Mouse (Mus musculus) stomach, embryonic 15.5 days (tissue): ENCODE results near the gene Trpc7. TPM values are rescaled to one million over a fixed set of nuclear protein-coding genes. Genes with fewer than 3 reads are reported as not detected.

Experiments
- ATAC-seq: fragments of 200-750 bp; cut with Nextera tagmentation; 2 replicates; pipeline ENCODE4 v1.8.0; 2017; ENCODE audit warnings: low read depth, moderate number of reproducible peaks, moderate TSS enrichment; ENCODE audit not compliant: insufficient read depth, low FRiP score
- H3K27ac ChIP-seq: fragments of 300-500 bp; sonication (generic); 2 replicates; pipeline ENCODE4 v1.5.1; 2015; ENCODE audit warnings: mild to moderate bottlenecking, inconsistent platforms
- H3K27me3 ChIP-seq: fragments of 300-500 bp; sonication (generic); replicated peaks from 2 replicates; pipeline ENCODE4 v1.6.1; 2015; ENCODE audit warnings: inconsistent platforms
- H3K36me3 ChIP-seq: fragments of 300-500 bp; sonication (generic); 2 replicates; pipeline ENCODE4 v1.6.1; 2015; ENCODE audit warnings: inconsistent platforms
- H3K4me1 ChIP-seq: fragments of 300-500 bp; sonication (generic); 2 replicates; pipeline ENCODE4 v1.6.1; 2015; ENCODE audit warnings: inconsistent platforms
- H3K4me2 ChIP-seq: fragments of 300-500 bp; sonication (generic); 2 replicates; pipeline ENCODE4 v1.6.1; 2015; ENCODE audit warnings: mild to moderate bottlenecking, inconsistent platforms
- H3K4me3 ChIP-seq: fragments of 300-500 bp; sonication (generic); replicated peaks from 2 replicates; pipeline ENCODE4 v1.5.1; 2015; ENCODE audit warnings: inconsistent platforms
- H3K9ac ChIP-seq: fragments of 300-500 bp; sonication (generic); 2 replicates; pipeline ENCODE4 v1.6.1; 2015; ENCODE audit warnings: inconsistent platforms
- H3K9me3 ChIP-seq: fragments of 300-500 bp; sonication (generic); 2 replicates; pipeline ENCODE4 v1.6.1; 2016; ENCODE audit warnings: inconsistent platforms
- WGBS: fragments of 180-500 bp; shearing (Covaris S2); methylation state at CpG from one replicate; pipeline ENCODE4 v1.1.7; 2015; 5-methylcytosine and 5-hydroxymethylcytosine counted together
- polyA plus RNA-seq: library from polyadenylated mRNA; unstranded; fragments of >200 nt; fragmentation: Nextera tagmentation; extraction: Ambion mirVana; gene quantifications from 2 replicates; pipeline ENCODE4 v1.2.1, GENCODE M21; 2015

Gene Trpc7
- polyA plus RNA-seq, 1 experiment from 2014 or later = 0.26 TPM

DNA sequence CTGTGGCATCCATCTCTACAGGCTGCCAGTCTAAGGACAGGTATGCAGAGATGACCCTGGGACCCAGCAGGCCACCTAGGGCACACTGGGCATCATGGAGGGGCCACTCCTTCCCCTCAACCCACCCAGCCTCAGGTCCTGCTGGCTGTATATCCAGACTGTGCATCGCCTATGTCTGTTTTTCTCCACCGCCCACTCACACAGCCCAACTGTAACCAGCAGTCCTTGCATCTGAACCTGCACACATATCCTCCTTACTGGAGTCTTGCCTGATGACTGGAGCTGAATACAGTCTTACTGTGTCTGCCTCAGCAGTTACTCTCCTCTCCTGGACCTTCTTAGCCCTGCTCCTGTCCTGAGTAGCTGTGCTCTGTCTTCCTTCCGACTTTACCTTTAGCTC, 114.1 kb downstream of the Trpc7 start:
- no peak for ATAC-seq
- H3K27ac ChIP-seq = no peak overlapping the region
- H3K27me3 ChIP-seq = no peaks in the 10 kb centered on the region
- 90% methylated on average over 3 of the region's 3 CpGs for WGBS
- H3K4me3 ChIP-seq = no peak overlapping the region
- H3K9ac ChIP-seq = no peak overlapping the region
- H3K36me3 ChIP-seq = no peaks in the 10 kb centered on the region
- no peak overlapping the region for H3K4me2 ChIP-seq
- H3K9me3 ChIP-seq = no peaks in the 10 kb centered on the region
- no peaks in the 10 kb centered on the region for H3K4me1 ChIP-seq

DNA sequence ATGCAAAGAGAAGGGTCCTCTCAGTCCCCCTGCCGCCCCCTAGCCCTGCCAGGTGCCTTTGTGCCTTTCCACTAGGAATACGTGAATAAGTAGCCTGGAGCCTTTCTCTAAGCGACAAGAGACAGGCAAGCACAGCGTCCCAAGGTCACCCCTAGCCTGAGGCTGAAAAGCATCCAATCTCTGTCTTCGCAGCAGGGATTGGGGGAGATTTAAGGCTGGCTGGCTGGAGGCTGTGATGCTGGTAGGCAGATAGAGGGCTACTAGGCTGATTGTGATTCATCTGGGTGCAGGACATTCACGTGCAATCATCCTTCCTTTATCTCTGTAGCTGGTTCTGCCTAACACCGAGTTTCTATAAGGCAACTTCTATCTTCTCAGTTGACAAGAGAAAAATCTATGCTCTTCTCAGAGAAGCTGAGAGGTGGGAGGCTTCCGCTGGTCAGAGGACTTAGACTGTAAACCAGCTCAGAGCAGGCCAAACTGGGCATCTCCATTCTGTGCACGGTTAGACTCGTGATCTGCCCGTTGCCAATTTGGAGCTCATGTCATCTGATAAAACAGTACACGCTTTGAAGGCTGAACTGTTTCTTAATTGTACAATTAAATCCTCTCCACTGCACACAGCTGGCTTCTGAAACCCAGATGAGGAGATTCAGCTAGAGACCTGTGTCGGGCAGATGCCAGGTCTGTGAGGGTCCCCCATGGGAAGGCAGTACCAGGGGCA, 114.9 kb downstream of the Trpc7 start:
- H3K36me3 ChIP-seq = no peaks in the 10 kb centered on the region
- WGBS = 71% methylated on average over 13 of the region's 13 CpGs
- no peak overlapping the region for H3K4me3 ChIP-seq
- no peak overlapping the region for H3K9ac ChIP-seq
- H3K4me2 ChIP-seq = no peak overlapping the region
- 0 out of 2 replicates have a peak, but pooled peaks cover 6% of the 10 kb centered on the region for H3K4me1 ChIP-seq
- no peaks in the 10 kb centered on the region for H3K9me3 ChIP-seq
- no peak for ATAC-seq
- no peak overlapping the region for H3K27ac ChIP-seq
- no peaks in the 10 kb centered on the region for H3K27me3 ChIP-seq

DNA sequence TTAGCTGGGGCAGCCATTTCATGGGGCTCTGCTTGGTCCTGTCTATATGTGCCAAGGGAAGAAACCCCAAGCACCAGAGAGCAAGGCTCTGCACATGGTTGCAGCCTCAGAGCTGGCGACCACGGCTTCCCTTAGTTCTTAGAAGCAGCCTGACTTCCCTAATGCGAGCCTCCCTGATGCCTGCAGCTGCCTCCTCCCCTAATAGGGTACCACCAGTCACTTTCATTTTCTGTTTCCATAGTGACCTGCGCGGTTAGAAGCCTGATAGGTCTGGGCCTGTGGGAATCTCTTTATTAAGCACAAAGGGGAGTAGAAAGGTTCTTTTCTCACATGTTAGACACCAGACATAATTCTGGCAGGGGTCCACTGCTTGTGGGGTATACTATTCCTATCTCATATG, 121.5 kb downstream of the Trpc7 start:
- Histone ChIP-seq H3K4me1 (0 out of 2 replicates have a peak, but pooled peaks cover 6% of the 10 kb centered on the region), H3K27ac (no peak overlapping the region), H3K27me3 (no peaks in the 10 kb centered on the region), H3K4me3 (no peak overlapping the region), H3K4me2 (no peak overlapping the region), H3K9me3 (no peaks in the 10 kb centered on the region), H3K9ac (no peak overlapping the region), H3K36me3 (no peaks in the 10 kb centered on the region)
- 39% methylated on average over 5 of the region's 5 CpGs for WGBS
- ATAC-seq = no peak

DNA sequence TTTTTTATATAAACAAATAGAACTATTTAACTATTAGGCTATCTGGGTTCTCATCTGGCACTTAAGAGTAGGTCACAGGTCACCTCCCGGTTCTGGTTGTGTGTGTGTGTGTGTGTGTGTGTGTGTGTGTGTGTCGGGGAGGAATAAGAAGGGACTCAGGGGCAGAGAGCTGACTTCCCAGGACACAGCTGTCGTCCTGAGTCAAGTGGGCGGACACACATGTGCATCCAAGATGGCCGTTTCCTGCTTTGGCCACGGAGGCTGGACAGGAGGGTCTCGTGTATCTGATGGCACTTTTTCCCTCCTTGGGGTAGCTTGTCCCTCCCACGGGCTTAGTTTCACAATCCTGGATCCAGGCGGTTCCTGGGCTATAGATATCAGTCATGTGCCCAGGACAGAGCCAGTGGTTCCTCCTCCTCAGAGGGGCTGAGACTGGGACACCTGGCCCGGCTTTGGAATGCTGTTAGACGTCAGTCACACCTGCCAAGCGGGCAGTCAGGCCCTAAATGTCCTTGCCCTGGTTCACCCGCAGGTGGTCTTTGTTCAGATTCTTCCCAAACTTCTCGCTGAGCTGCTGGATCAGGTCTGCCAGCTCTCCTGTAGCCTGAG, 122.4 kb downstream of the Trpc7 start:
- Histone ChIP-seq H3K4me3 (no peak overlapping the region), H3K27ac (no peak overlapping the region), H3K27me3 (no peaks in the 10 kb centered on the region), H3K36me3 (no peaks in the 10 kb centered on the region), H3K4me1 (0 out of 2 replicates have a peak, but pooled peaks cover 6% of the 10 kb centered on the region), H3K4me2 (no peak overlapping the region), H3K9ac (no peak overlapping the region), H3K9me3 (no peaks in the 10 kb centered on the region)
- ATAC-seq = peak; percentile 38; the same call in 1 of the 2 replicates
- 43% methylated on average over 14 of the region's 14 CpGs for WGBS

DNA sequence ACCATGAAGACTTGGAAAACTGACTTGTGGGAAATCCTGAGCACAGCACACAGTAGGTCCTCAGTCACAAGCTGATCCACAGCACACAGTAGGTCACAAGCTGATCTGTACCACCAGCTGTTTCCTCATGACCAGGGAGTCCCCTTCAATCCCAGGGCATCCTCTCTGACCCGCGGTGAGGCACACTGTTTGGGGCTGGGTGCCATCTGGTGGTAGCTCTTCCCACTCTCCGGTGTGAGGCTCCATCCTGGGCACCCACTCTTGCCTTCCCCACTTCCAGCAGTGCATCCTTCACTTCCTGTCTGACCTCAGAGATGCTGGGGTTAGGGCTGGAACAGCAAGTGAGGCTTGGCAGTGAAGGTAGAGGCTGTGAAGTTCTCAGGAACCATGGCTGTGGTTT, 123.2 kb downstream of the Trpc7 start:
- Histone ChIP-seq H3K4me3 (no peak overlapping the region), H3K27ac (no peak overlapping the region), H3K9ac (no peak overlapping the region), H3K36me3 (no peaks in the 10 kb centered on the region), H3K27me3 (no peaks in the 10 kb centered on the region), H3K4me1 (0 out of 2 replicates have a peak, but pooled peaks cover 6% of the 10 kb centered on the region), H3K9me3 (no peaks in the 10 kb centered on the region), H3K4me2 (no peak overlapping the region)
- WGBS = 43% methylated on average over 3 of the region's 3 CpGs
- ATAC-seq = no peak

DNA sequence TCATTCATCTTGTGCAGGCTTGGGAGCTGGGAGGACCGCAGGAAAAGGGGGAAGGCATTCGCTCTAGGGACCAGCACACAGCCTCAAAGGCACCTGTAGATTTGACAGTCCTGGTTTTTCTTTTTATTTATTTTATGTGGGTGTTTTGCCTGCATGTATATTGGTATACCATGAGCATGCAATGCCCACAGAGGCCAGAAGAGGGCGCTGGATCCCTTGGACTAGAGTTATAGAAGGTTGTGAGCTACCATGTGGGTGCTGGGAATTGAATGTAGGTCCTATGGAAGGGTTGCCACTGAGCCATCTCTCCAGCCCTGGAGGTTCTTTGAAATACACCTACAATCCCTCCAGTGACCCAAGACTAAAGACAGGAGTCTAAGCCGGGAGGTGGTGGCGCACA, 125.0 kb downstream of the Trpc7 start:
- Histone ChIP-seq H3K9me3 (no peaks in the 10 kb centered on the region), H3K4me1 (0 out of 2 replicates have a peak, but pooled peaks cover under 1% of the 10 kb centered on the region), H3K4me2 (no peak overlapping the region), H3K27ac (no peak overlapping the region), H3K9ac (no peak overlapping the region), H3K36me3 (no peaks in the 10 kb centered on the region), H3K27me3 (no peaks in the 10 kb centered on the region), H3K4me3 (no peak overlapping the region)
- ATAC-seq = no peak
- WGBS = 74% methylated on average over 5 of the region's 5 CpGs

DNA sequence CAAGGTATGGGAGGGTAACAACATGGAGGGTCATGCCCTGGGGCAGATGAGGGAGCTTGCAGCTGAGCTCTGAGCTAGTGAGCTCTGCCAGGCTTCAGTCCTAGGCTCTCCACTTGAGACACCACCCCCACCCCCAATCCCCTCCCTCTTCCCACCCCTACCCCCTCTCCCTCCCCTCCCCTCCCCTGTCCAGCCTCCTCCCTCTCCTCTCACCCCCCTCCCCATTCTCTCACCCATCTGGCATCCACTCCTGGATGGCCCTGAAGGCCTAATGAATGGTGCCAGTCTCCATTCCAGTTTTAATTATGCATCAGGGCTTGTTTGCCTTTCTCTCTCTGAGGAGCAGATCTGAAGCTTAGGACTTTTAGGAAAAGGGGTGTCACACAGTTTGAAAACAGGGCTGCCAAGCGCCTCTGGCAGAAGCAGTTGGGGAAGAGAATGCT, 125.6 kb downstream of the Trpc7 start:
- Histone ChIP-seq H3K9ac (no peak overlapping the region), H3K4me2 (no peak overlapping the region), H3K27me3 (no peaks in the 10 kb centered on the region), H3K4me3 (no peak overlapping the region), H3K27ac (no peak overlapping the region), H3K4me1 (0 out of 2 replicates have a peak, but pooled peaks cover 7% of the 10 kb centered on the region), H3K9me3 (no peaks in the 10 kb centered on the region), H3K36me3 (no peaks in the 10 kb centered on the region)
- no peak for ATAC-seq
- 46% methylated on average over 1 of the region's 1 CpGs for WGBS

DNA sequence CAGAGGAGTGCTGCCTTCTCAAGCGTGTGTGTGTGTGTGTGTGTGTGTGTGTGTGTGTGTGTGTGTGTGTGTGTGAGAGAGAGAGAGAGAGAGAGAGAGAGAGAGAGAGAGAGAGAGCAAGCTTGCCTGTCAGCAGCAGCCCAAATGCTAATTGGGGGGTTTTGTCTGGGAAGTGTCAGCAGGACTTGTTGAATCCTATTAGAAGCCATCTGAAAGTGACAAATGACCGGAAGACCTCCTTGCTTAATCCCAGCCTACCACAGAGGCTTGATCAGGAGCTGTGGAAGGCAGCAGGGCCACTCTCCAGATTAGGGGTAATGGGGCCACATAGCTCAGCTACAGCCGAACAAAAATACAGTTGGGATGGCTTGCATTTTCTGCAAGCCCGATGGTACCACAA, 126.4 kb downstream of the Trpc7 start:
- Histone ChIP-seq H3K36me3 (no peaks in the 10 kb centered on the region), H3K9ac (no peak overlapping the region), H3K4me3 (no peak overlapping the region), H3K27me3 (no peaks in the 10 kb centered on the region), H3K27ac (no peak overlapping the region), H3K4me2 (no peak overlapping the region), H3K4me1 (0 out of 2 replicates have a peak, but pooled peaks cover 10% of the 10 kb centered on the region), H3K9me3 (no peaks in the 10 kb centered on the region)
- 38% methylated on average over 4 of the region's 4 CpGs for WGBS
- ATAC-seq = no peak

DNA sequence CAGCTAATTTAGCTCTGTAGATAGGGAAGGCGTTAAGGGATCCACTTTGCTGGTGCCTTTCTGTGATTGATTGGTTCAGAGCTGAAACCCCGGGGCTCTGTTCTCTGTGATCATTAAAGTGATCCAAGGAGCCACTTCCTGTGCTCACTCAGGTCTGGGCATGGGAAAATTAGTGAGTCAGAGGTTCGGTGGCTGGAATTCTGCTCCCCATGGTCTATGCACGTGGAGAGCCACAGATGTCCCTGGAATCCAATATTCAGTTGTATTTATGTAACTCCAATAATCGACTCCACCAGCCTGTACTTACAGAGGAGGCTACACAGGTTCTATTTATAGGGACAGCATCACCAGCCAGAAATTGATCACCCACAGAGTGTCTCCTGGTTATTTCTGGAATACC, 129.6 kb downstream of the Trpc7 start:
- Histone ChIP-seq H3K4me2 (no peak overlapping the region), H3K27me3 (no peaks in the 10 kb centered on the region), H3K9ac (no peak overlapping the region), H3K4me3 (no peak overlapping the region), H3K9me3 (no peaks in the 10 kb centered on the region), H3K36me3 (no peaks in the 10 kb centered on the region), H3K4me1 (0 out of 2 replicates have a peak, but pooled peaks cover 10% of the 10 kb centered on the region), H3K27ac (no peak overlapping the region; the same call in 1 of the 2 replicates)
- ATAC-seq = no peak
- 30% methylated on average over 5 of the region's 5 CpGs for WGBS

DNA sequence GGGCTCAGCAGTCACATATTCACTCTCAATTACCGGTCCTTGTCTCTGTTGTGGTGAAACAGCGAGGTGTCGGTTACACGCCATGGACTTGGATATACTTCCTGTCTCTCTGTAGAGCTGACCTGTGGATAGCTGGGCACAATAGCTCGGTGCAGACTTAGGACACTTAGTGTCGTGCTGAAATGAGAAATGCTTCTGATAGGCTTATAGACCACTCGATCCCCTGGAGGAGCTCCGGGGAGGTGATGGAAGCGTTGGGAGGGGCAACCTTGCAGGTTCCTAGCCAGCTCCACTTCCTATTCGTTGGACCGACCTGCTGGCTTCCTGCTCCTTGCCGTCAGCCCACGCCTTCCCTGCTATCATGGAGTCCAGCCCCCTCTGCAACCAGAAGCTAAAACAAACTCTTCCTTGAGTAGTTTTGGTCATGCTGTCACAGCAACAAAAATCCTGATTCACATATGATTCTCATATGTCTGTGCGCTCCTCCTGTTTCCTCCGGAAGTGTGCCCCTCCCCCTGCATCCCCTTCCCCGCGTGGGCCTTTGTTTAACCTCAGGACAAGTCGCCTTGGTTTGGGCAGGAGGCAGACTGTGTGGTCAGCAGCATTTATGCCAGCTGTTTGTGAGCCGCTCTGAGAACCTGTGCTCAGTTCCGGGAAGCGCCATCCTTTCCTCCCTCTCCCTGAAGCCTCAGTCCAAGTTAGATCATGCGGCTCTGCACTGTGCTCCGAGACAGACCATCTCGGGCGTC, 130.3 kb downstream of the Trpc7 start:
- WGBS = 29% methylated on average over 25 of the region's 25 CpGs
- Histone ChIP-seq H3K27me3 (no peaks in the 10 kb centered on the region), H3K36me3 (no peaks in the 10 kb centered on the region), H3K9ac (no peak overlapping the region), H3K4me2 (peak overlapping the region; percentile 38), H3K9me3 (no peaks in the 10 kb centered on the region), H3K27ac (no peak overlapping the region; the same call in 1 of the 2 replicates), H3K4me3 (peak overlapping the region; percentile 17), H3K4me1 (0 out of 2 replicates have a peak, but pooled peaks cover 10% of the 10 kb centered on the region)
- no peak for ATAC-seq

DNA sequence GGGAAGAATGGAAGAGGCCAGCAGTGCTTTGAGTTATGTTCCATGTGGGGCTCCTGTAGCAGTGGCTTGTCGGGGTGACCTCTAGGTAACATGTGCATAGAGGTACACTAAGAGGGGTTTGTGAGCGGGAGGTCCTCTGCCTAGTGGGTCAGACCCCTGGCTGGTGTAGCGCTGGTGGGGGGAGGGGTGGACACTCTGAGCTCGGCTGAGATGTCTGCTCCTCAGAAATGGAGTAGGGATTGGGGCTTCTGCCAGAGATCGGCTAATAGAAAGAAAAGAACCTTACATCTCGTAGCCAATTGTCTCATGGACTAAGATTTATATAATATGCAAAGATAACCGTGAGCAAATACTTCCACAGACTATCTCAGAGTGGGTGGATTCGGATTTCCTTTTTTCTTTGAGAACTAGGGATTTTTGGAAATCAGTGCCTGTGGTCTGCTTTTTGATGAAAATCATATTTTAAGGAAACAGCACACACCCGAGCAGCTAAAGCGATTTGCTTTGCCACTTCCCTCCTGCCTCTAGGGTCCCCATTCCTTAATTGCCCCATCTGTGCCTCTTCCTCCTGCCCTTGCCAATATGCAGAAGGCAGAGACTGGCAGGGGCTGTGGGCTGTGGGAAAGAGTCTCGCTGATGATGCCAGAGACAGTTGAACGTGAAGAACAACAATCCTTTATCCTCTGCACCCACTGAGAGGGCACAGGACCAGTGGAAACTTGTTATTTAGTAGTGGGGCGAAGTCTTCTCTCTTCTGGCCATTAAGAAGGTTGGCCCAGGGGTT, 133.2 kb downstream of the Trpc7 start:
- 0 out of 2 replicates have a peak, but pooled peaks cover 10% of the 10 kb centered on the region for H3K4me1 ChIP-seq
- no peak overlapping the region for H3K9ac ChIP-seq
- no peaks in the 10 kb centered on the region for H3K36me3 ChIP-seq
- H3K9me3 ChIP-seq = no peaks in the 10 kb centered on the region
- no peak overlapping the region for H3K4me3 ChIP-seq
- 29% methylated on average over 13 of the region's 13 CpGs for WGBS
- H3K27me3 ChIP-seq = no peaks in the 10 kb centered on the region
- no peak overlapping the region for H3K27ac ChIP-seq
- H3K4me2 ChIP-seq = no peak overlapping the region
- no peak for ATAC-seq
